Mouse (Mus musculus) kidney, embryonic 14.5 days (tissue): ENCODE measurements around the gene Furin. TPM values are rescaled to one million over a fixed set of nuclear protein-coding genes. Genes with fewer than 3 reads are reported as not detected.

ENCODE experiments used
- ATAC-seq: fragments of 200-750 bp; cut with Nextera tagmentation; 2 replicates; pipeline ENCODE4 v1.8.0; 2017; ENCODE audit warnings: moderate number of reproducible peaks, mild to moderate bottlenecking, moderate TSS enrichment, moderate library complexity; ENCODE audit not compliant: low FRiP score, low TSS enrichment
- H3K27ac ChIP-seq: fragments of 300-500 bp; sonication (generic); 2 replicates; pipeline ENCODE4 v1.5.1; 2014; ENCODE audit warnings: low read depth, mild to moderate bottlenecking, low read length, moderate library complexity, mixed read lengths
- H3K27me3 ChIP-seq: fragments of 300-500 bp; sonication (generic); 2 replicates; pipeline ENCODE4 v1.6.1; 2014; ENCODE audit warnings: mild to moderate bottlenecking, low read length; ENCODE audit not compliant: control insufficient read depth, insufficient read depth
- H3K36me3 ChIP-seq: fragments of 300-500 bp; sonication (generic); 2 replicates; pipeline ENCODE4 v1.6.1; 2014; ENCODE audit warnings: low read length, mixed read lengths; ENCODE audit not compliant: control insufficient read depth, insufficient read depth
- H3K4me1 ChIP-seq: fragments of 300-500 bp; sonication (generic); 2 replicates; pipeline ENCODE4 v1.6.1; 2014; ENCODE audit warnings: low read length, mixed read lengths; ENCODE audit not compliant: control insufficient read depth, insufficient read depth
- H3K4me2 ChIP-seq: fragments of 300-500 bp; sonication (generic); replicated peaks from 2 replicates; pipeline ENCODE4 v1.6.1; 2014; ENCODE audit warnings: low read depth, mild to moderate bottlenecking, low read length
- H3K4me3 ChIP-seq: fragments of 300-500 bp; sonication (generic); 2 replicates; pipeline ENCODE4 v1.5.1; 2014; ENCODE audit warnings: mild to moderate bottlenecking, low read length
- H3K9ac ChIP-seq: fragments of 300-500 bp; sonication (generic); 2 replicates; pipeline ENCODE4 v1.6.1; 2014; ENCODE audit warnings: low read depth, mild to moderate bottlenecking, low read length, moderate library complexity
- H3K9me3 ChIP-seq: fragments of 300-500 bp; sonication (generic); 2 replicates; pipeline ENCODE4 v1.6.1; 2016; ENCODE audit warnings: low read length; ENCODE audit not compliant: control insufficient read depth
- WGBS: fragments of 180-500 bp; shearing (Covaris S2); extraction: QIAGEN DNeasy Blood & Tissue Kit; methylation state at CpG from one replicate; pipeline ENCODE4 v1.1.7; 2014; 5-methylcytosine and 5-hydroxymethylcytosine counted together
- polyA plus RNA-seq: library from polyadenylated mRNA; unstranded; fragments of >200 nt; fragmentation: Nextera tagmentation; extraction: Ambion mirVana; gene quantifications from 2 replicates; pipeline ENCODE4 v1.2.1, GENCODE M21; 2014

The Furin gene
- polyA plus RNA-seq, 1 experiment from 2014 or later = 13.6 TPM

DNA sequence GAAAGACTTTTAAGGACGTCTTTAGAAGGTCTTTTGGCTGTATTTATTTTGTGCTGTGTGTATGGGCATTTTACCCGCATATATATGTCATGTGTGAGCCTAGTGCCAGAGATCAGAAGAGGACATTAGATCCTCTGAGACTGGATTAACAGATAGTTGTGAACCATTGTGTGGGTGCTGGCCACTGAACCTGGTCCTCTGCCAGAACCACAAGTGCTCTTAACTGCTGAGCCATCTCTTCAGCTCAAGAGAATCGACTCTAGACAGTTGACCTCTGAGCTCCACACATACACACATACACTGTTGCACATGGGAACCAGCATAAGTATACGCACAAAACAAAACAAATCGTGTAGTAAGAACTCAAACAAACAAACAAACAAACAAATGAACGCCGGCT is 31.3 kb upstream of the Furin start:
- Histone ChIP-seq H3K9me3 (no peaks in the 10 kb centered on the region), H3K4me3 (no peak overlapping the region), H3K36me3 (no peaks in the 10 kb centered on the region), H3K9ac (no peak overlapping the region), H3K4me2 (no peak overlapping the region), H3K4me1 (peaks cover 8% of the 10 kb centered on the region), H3K27me3 (no peaks in the 10 kb centered on the region), H3K27ac (no peak overlapping the region)
- WGBS = 88% methylated on average over 7 of the region's 7 CpGs
- ATAC-seq = no peak

DNA sequence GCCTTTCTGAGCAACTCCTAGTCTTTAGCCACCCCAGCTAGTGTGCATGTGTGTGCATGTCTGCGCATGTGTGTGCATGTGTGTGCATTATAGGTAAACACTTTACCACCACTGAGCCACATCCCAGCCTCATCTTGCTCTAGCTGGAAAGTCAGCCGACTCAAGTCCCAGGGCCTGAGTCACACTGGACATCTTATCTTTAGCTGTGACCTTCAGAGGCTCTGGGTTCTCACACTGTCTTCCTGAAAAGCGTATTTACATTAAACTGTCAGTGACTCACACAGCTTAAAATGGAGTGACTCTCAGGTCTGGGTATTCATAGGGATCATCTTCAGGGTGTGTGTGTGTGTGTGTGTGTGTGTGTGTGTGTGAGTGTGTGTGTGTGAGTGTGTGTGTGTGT is 30.4 kb upstream of the Furin start:
- no peak for ATAC-seq
- Histone ChIP-seq H3K4me1 (peaks cover 8% of the 10 kb centered on the region), H3K4me3 (no peak overlapping the region), H3K4me2 (no peak overlapping the region), H3K9me3 (no peaks in the 10 kb centered on the region), H3K36me3 (no peaks in the 10 kb centered on the region), H3K9ac (no peak overlapping the region), H3K27ac (no peak overlapping the region), H3K27me3 (no peaks in the 10 kb centered on the region)
- WGBS = 64% methylated on average over 3 of the region's 3 CpGs

DNA sequence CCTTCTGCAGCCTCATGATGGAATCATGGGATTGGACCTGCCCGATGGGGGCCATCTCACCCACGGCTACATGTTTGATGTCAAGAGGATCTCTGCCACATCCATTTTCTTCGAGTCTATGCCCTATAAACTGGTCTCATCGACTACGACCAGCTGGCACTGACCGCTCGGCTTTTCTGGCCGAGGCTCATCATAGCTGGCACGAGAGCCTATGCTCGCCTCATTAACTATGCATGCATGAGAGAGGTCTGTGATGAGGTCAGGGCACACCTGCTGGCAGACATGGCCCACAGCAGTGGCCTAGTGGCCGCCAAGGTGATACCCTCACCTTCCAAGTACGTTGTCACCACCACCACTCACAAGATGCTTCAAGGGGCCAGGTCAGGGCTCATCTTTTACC is 24.4 kb upstream of the Furin start:
- H3K27ac ChIP-seq = no peak overlapping the region
- H3K36me3 ChIP-seq = no peaks in the 10 kb centered on the region
- 0 out of 2 replicates have a peak, but pooled peaks have one; percentile 24 for ATAC-seq
- 78% methylated on average over 12 of the region's 12 CpGs for WGBS
- H3K4me2 ChIP-seq = no peak overlapping the region
- H3K4me1 ChIP-seq = no peaks in the 10 kb centered on the region
- H3K27me3 ChIP-seq = no peaks in the 10 kb centered on the region
- no peak overlapping the region for H3K4me3 ChIP-seq
- no peak overlapping the region for H3K9ac ChIP-seq
- no peaks in the 10 kb centered on the region for H3K9me3 ChIP-seq

DNA sequence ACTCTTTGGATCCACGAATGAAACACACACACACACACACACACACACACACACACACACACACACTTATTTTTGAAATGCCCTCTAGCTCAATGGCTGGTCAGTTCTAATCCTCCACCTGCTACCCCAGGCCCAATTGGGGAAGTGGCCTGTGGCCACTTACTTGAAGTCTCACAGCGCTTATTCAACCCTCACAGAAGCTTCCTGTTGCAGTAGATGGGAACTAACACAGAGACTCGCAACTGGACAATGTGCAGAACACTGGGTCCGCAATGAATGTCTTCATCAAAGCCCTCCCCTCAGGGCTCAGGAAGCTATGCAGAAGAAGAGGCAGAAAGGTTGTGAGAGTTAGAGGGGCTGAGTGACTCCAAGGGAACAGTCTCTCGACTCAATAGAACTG is 22.5 kb upstream of the Furin start:
- Histone ChIP-seq H3K4me1 (0 out of 2 replicates have a peak, but pooled peaks cover 1% of the 10 kb centered on the region), H3K9ac (no peak overlapping the region), H3K9me3 (no peaks in the 10 kb centered on the region), H3K4me2 (no peak overlapping the region), H3K27ac (no peak overlapping the region), H3K27me3 (no peaks in the 10 kb centered on the region), H3K36me3 (no peaks in the 10 kb centered on the region), H3K4me3 (no peak overlapping the region)
- no peak for ATAC-seq
- 78% methylated on average over 5 of the region's 5 CpGs for WGBS

DNA sequence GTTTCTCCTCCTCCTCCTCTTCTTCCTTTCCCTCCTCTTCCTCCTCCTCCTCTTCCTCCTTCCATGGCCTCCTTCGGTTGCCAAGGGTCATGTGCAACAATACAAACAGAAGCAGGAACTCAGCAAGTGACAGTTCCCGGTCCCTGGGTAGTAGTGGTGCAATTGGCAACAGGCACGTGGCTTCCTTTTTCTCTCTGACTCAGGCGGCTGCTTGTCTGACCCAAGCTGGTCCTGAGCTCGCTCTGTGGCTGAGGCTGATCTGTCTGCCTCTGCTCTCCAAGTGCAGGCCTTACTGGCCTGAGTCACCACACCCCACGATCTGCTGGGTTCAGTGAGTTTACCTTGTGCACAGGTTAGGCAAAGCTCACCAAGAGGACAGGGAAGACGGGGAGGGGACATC is 21.1 kb upstream of the Furin start:
- H3K4me2 ChIP-seq = no peak overlapping the region
- no peaks in the 10 kb centered on the region for H3K9me3 ChIP-seq
- H3K36me3 ChIP-seq = no peaks in the 10 kb centered on the region
- H3K9ac ChIP-seq = no peak overlapping the region
- H3K4me1 ChIP-seq = 0 out of 2 replicates have a peak, but pooled peaks cover 3% of the 10 kb centered on the region
- no peaks in the 10 kb centered on the region for H3K27me3 ChIP-seq
- no peak overlapping the region for H3K4me3 ChIP-seq
- 63% methylated on average over 7 of the region's 7 CpGs for WGBS
- H3K27ac ChIP-seq = no peak overlapping the region
- ATAC-seq = no peak

DNA sequence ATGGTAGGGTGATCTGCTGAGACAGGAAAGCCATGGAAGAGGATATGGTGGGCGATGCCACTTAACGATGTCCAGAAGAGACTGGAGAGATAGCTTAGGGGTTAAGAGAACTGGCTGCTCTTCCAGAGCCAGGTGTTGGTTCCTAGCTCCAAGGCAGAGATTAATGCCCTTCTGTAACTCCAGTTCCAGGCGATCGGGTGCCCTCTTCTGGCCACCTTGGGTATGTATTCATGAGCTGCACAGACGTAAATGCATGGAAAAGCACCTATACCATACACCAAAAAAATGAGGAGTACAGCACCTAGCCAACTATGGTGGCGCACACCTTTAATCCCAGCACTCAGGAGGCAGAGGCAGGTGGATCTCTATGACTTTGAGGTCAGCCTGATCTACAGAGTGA is 19.5 kb upstream of the Furin start:
- Histone ChIP-seq H3K36me3 (no peaks in the 10 kb centered on the region), H3K27ac (no peak overlapping the region), H3K27me3 (no peaks in the 10 kb centered on the region), H3K9me3 (no peaks in the 10 kb centered on the region), H3K4me3 (no peak overlapping the region), H3K4me1 (0 out of 2 replicates have a peak, but pooled peaks cover 3% of the 10 kb centered on the region), H3K4me2 (no peak overlapping the region), H3K9ac (no peak overlapping the region)
- ATAC-seq = no peak
- WGBS = 82% methylated on average over 6 of the region's 6 CpGs

DNA sequence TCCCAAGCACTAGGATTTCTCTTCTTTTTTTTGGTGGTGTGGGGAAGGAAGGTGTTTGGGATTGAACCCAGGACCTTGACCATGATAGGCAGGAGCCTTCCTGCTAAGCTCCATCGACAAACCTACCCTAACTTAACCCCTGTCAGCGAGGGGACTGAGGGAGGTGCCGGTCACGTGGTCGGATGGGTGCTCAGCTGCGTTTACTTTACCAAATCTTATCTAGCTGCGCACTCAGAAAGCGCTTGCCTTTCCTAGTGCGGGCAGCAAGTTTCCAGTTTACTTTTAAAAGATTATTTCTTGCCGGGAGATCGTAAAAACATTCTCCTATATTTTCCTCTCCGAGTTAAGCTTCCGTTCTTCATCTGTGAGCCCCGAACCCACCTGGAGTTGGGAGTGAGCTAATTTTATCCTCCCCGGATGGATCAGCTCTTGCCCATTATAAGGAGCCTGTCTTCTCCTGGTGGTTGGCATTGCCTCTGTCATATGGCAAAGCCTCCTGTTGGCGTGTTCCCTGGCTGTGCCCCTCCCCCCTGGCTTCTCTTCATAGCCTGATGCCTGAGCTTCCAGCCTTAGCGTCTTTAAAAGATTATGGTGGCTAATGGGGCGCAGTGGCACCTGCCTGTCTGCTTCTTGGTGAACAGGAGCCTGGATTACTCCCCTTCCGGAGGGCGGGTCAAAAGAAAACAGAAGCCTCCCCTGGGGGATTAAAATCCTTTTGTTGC is 17.7 kb upstream of the Furin start:
- H3K4me3 ChIP-seq = no peak overlapping the region

DNA sequence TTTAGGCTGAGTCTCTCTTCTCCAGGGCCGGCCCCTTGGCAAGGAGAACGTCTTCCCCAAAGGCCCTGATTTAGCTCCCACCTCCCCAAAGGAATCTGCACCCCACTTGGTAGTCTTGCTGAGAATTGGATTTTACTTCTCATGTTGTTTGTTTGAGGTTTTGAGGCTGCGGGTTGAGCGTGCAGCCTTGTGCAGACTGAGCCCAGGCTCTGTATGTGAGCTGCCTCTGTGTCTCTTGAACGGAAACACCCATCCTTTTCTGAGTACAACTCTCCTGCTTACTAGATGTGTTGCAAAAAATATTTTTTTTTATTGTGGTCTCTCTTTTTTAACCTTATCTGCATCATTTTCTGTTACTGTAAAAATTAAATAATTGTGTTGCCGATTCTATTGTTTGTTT is 16.3 kb upstream of the Furin start:
- no peak for ATAC-seq
- H3K27ac ChIP-seq = no peak overlapping the region
- H3K27me3 ChIP-seq = no peaks in the 10 kb centered on the region
- 94% methylated on average over 6 of the region's 6 CpGs for WGBS
- no peak overlapping the region for H3K4me2 ChIP-seq
- 0 out of 2 replicates have a peak, but pooled peaks cover 3% of the 10 kb centered on the region for H3K4me1 ChIP-seq
- no peak overlapping the region for H3K4me3 ChIP-seq
- no peak overlapping the region for H3K9ac ChIP-seq
- no peaks in the 10 kb centered on the region for H3K9me3 ChIP-seq
- no peaks in the 10 kb centered on the region for H3K36me3 ChIP-seq

More for the DNA sequence above, 17.7 kb upstream of the Furin start:
- WGBS = 23% methylated on average over 20 of the region's 20 CpGs
- ATAC-seq = no peak
- H3K36me3 ChIP-seq = no peaks in the 10 kb centered on the region
- 0 out of 2 replicates have a peak, but pooled peaks cover 3% of the 10 kb centered on the region for H3K4me1 ChIP-seq
- H3K27me3 ChIP-seq = no peaks in the 10 kb centered on the region
- H3K4me2 ChIP-seq = peak overlapping the region; percentile 30
- no peak overlapping the region for H3K9ac ChIP-seq
- H3K9me3 ChIP-seq = no peaks in the 10 kb centered on the region
- no peak overlapping the region for H3K27ac ChIP-seq

DNA sequence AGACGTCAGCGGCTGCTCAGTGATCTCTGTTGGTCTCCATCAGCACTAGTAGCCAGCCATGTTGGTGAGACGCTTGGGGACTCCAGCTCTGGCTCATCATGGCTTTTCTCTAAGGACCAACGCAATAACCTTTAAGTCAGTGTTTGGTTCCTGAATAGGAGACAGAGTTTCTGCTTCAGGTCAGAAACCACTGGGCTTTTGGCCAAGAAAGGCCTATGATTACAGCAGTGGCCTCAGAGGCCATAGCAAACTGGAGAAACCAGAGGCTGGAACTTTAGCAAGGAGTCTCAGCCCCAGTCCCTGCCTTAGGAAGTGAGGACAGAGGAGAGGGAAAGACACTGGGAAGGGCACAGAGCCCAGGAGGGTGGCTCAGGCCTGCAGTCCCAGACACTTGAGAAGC is 15.3 kb upstream of the Furin start:
- Histone ChIP-seq H3K4me1 (0 out of 2 replicates have a peak, but pooled peaks cover 3% of the 10 kb centered on the region), H3K4me2 (no peak overlapping the region), H3K36me3 (no peaks in the 10 kb centered on the region), H3K9ac (no peak overlapping the region), H3K4me3 (no peak overlapping the region), H3K27ac (no peak overlapping the region), H3K27me3 (no peaks in the 10 kb centered on the region), H3K9me3 (no peaks in the 10 kb centered on the region)
- no peak for ATAC-seq
- WGBS = 91% methylated on average over 4 of the region's 4 CpGs
